Mouse (Mus musculus): ENCODE results near the gene Mettl26. TPM values are rescaled to one million over a fixed set of nuclear protein-coding genes. Genes with fewer than 3 reads are reported as not detected.
A peak's percentile ranks its signal among the peaks of the same experiment; 100 is the strongest.

The Mettl26 gene
- polyA plus RNA-seq (2015; fragmentation: Nextera tagmentation; extraction: Ambion mirVana), result 57.1 and 63.8 TPM in 2 replicates

DNA sequence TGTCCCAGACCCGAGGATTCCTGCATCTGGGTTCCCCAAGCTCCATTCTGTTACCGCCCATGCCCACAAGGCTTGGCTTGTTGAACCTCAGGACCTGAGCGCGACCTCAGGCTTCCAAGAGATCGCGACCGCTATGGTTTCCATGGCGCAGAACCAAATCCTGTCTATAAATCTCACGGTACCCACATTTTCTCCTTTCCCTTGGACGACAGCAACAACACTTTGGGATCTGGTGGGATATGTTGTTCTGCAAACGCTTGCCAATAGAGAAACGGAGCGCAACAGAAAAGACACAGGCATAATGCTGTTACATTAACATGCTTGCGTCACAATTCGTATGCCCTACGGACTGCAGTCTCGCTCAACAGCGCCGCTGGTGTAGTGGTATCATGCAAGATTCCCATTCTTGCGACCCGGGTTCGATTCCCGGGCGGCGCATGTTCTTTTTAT is at the start of gene Mettl26:
Gene Mettl26, plus strand, starts transcription at position 354 of the 450 bp plus-strand sequence.
- Histone ChIP-seq H3K4me1 (ENCODE audit: control insufficient read depth, insufficient read depth, low read length) (peaks cover 16% of the 10 kb centered on the region), H3K27me3 (ENCODE audit: control insufficient read depth, insufficient read depth, low read length) (no peaks in the 10 kb centered on the region), H3K9ac (ENCODE audit: low read length) (peak within 1 kb of the TSS; percentile 85), H3K9me3 (replicated peaks; ENCODE audit: control insufficient read depth, low read length) (no peaks in the 10 kb centered on the region), H3K27ac (ENCODE audit: low read length) (peak within 1 kb of the TSS; percentile 97), H3K36me3 (ENCODE audit: control insufficient read depth, insufficient read depth, low read length) (peaks cover 7% of the 10 kb centered on the region; the same call in 1 of the 2 replicates), H3K4me3 (replicated peaks; ENCODE audit: low read length) (peak within 1 kb of the TSS; percentile 93), H3K4me2 (ENCODE audit: low read depth, low read length) (peak within 1 kb of the TSS; percentile 90)
- WGBS, result under 1% methylated on average over 25 of the region's 25 CpGs
- peak; percentile 84 for ATAC-seq (ENCODE audit: insufficient read depth, low FRiP score)

DNA sequence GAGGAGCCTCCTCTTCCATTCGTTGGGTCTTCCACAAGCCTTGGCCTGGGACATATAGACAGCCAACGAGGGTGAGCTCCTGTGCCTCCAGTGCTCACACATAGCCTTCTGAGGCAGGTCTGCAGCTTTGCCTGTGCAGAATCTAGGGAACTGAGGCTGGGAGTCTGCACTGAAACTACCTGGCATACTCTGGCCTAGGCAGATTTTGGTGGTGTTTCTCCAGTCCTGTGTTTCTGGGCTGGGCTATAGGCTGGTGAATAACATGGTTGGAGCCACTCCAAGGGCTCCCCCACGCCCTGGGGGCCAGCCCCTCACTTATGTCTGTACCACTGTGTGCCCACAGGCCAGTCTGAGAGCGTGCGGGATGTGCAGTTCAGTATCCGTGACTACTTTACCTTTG is 49.6 kb upstream of the Mettl26 start:
- Histone ChIP-seq H3K4me3 (replicated peaks; ENCODE audit: low read length) (no peak overlapping the region), H3K36me3 (ENCODE audit: control insufficient read depth, insufficient read depth, low read length) (peaks cover 12% of the 10 kb centered on the region; the same call in 1 of the 2 replicates), H3K4me1 (ENCODE audit: control insufficient read depth, insufficient read depth, low read length) (peaks cover 27% of the 10 kb centered on the region), H3K9ac (ENCODE audit: low read length) (no peak overlapping the region; the same call in 1 of the 2 replicates), H3K27ac (ENCODE audit: low read length) (no peak overlapping the region), H3K4me2 (ENCODE audit: low read depth, low read length) (no peak overlapping the region), H3K27me3 (ENCODE audit: control insufficient read depth, insufficient read depth, low read length) (peaks cover 3% of the 10 kb centered on the region; the same call in 1 of the 2 replicates), H3K9me3 (replicated peaks; ENCODE audit: control insufficient read depth, low read length) (no peaks in the 10 kb centered on the region)
- no peak for ATAC-seq (ENCODE audit: insufficient read depth, low FRiP score)
- WGBS, result 86% methylated on average over 6 of the region's 6 CpGs

DNA sequence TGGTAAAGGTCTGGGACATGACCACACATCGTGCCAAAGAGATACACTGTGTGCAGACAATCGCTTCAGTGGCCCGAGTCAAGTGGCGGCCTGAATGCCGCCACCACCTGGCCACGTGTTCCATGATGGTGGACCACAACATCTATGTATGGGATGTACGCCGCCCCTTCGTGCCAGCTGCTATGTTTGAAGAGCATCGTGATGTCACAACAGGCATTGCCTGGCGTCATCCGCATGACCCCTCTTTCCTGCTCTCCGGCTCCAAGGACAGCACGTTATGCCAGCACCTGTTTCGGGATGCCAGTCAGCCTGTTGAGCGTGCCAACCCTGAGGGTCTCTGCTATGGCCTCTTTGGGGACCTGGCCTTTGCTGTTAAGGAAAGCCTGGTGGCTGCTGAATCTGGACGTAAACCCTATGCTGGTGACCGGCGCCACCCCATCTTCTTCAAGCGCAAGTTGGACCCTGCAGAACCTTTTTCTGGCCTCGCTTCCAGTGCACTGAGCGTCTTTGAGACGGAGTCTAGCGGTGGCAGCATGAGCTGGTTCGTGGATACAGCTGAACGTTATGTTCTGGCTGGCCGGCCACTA is 48.8 kb upstream of the Mettl26 start:
- Histone ChIP-seq H3K4me3 (replicated peaks; ENCODE audit: low read length) (no peak overlapping the region), H3K4me1 (ENCODE audit: control insufficient read depth, insufficient read depth, low read length) (peaks cover 35% of the 10 kb centered on the region), H3K27ac (ENCODE audit: low read length) (no peak overlapping the region), H3K36me3 (ENCODE audit: control insufficient read depth, insufficient read depth, low read length) (peaks cover 20% of the 10 kb centered on the region), H3K9me3 (replicated peaks; ENCODE audit: control insufficient read depth, low read length) (no peaks in the 10 kb centered on the region), H3K27me3 (ENCODE audit: control insufficient read depth, insufficient read depth, low read length) (peaks cover 3% of the 10 kb centered on the region; the same call in 1 of the 2 replicates), H3K9ac (ENCODE audit: low read length) (no peak overlapping the region), H3K4me2 (ENCODE audit: low read depth, low read length) (no peak overlapping the region)
- 93% methylated on average over 27 of the region's 27 CpGs for WGBS
- ATAC-seq (ENCODE audit: insufficient read depth, low FRiP score), result no peak

DNA sequence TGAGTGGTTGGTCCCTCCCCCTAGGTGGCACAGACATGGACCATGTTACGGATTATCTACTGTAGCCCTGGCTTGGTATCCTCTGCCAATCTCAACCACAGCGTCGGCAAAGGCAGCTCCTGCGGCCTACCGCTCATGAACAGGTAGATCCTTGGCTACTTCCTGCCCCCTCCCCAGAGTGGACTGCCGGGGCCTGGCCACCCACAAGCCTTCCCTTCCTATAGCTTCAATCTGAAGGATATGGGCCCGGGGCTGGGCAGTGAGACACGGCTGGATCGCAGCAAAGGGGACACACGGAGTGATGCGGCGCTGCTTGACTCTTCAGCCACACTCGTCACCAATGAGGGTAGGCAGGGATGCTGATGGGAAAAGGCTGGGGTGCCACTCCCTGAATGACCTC is 47.9 kb upstream of the Mettl26 start:
- Histone ChIP-seq H3K27me3 (ENCODE audit: control insufficient read depth, insufficient read depth, low read length) (0 out of 2 replicates have a peak, but pooled peaks cover 3% of the 10 kb centered on the region), H3K27ac (ENCODE audit: low read length) (no peak overlapping the region), H3K9me3 (replicated peaks; ENCODE audit: control insufficient read depth, low read length) (no peaks in the 10 kb centered on the region), H3K9ac (ENCODE audit: low read length) (no peak overlapping the region), H3K4me3 (replicated peaks; ENCODE audit: low read length) (no peak overlapping the region), H3K36me3 (ENCODE audit: control insufficient read depth, insufficient read depth, low read length) (peaks cover 23% of the 10 kb centered on the region), H3K4me2 (ENCODE audit: low read depth, low read length) (no peak overlapping the region), H3K4me1 (ENCODE audit: control insufficient read depth, insufficient read depth, low read length) (peaks cover 43% of the 10 kb centered on the region)
- 94% methylated on average over 13 of the region's 13 CpGs for WGBS
- ATAC-seq (ENCODE audit: insufficient read depth, low FRiP score), result no peak

DNA sequence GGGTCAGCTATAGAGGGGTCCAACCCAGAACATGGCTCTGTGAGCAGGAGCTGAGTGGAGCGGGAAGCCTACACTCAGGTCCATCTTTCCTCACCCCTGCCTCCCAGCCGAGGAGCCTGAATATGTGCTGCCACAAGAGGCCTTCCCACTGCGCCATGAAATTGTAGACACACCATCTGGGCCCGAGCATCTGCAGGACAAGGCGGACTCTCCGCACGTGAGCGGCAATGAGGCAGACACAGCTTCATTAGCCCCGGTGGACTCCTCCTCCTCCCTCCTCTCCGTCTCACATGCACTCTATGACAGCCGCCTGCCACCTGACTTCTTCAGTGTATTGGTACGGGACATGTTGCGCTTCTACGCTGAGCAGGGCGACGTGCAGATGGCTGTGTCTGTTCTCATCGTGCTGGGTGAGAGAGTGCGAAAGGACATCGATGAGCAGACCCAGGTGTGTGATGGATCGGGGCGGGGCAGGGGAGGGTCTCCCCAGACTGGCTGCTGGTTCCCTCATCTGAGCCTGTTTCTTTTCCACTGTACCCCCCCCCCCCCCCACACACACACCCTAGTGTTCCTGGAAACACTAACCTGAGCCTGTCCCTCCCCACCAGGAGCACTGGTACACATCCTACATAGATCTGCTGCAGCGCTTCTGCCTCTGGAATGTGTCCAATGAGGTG is 47.2 kb upstream of the Mettl26 start:
- Histone ChIP-seq H3K9me3 (replicated peaks; ENCODE audit: control insufficient read depth, low read length) (no peaks in the 10 kb centered on the region), H3K4me1 (ENCODE audit: control insufficient read depth, insufficient read depth, low read length) (peaks cover 44% of the 10 kb centered on the region), H3K36me3 (ENCODE audit: control insufficient read depth, insufficient read depth, low read length) (peaks cover 23% of the 10 kb centered on the region), H3K4me3 (replicated peaks; ENCODE audit: low read length) (no peak overlapping the region), H3K27me3 (ENCODE audit: control insufficient read depth, insufficient read depth, low read length) (no peaks in the 10 kb centered on the region), H3K27ac (ENCODE audit: low read length) (no peak overlapping the region; the same call in 1 of the 2 replicates), H3K9ac (ENCODE audit: low read length) (no peak overlapping the region), H3K4me2 (ENCODE audit: low read depth, low read length) (no peak overlapping the region)
- WGBS, result 91% methylated on average over 22 of the region's 22 CpGs
- no peak for ATAC-seq (ENCODE audit: insufficient read depth, low FRiP score)

DNA sequence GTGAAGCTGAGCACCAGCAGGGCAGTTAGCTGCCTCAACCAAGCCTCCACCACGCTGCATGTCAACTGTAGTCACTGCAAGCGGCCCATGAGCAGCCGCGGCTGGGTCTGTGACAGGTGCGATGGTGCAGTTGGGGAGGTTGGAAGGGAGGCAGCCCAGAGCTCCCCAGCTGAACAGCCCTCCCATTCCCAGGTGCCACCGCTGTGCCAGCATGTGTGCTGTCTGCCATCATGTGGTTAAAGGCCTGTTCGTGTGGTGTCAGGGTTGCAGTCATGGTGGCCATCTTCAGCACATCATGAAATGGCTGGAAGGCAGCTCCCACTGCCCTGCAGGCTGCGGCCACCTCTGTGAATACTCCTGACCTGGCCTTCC is 46.7 kb upstream of the Mettl26 start:
- H3K9me3 ChIP-seq (replicated peaks; ENCODE audit: control insufficient read depth, low read length), result no peaks in the 10 kb centered on the region
- peaks cover 23% of the 10 kb centered on the region for H3K36me3 ChIP-seq (ENCODE audit: control insufficient read depth, insufficient read depth, low read length)
- H3K4me2 ChIP-seq (ENCODE audit: low read depth, low read length), result peak overlapping the region; percentile 91
- peak overlapping the region; percentile 74 for H3K4me3 ChIP-seq (replicated peaks; ENCODE audit: low read length)
- H3K27ac ChIP-seq (ENCODE audit: low read length), result peak overlapping the region; percentile 93
- peaks cover 44% of the 10 kb centered on the region for H3K4me1 ChIP-seq (ENCODE audit: control insufficient read depth, insufficient read depth, low read length)
- ATAC-seq (ENCODE audit: insufficient read depth, low FRiP score), result no peak
- peak overlapping the region; percentile 87 for H3K9ac ChIP-seq (ENCODE audit: low read length)
- WGBS, result 82% methylated on average over 8 of the region's 8 CpGs
- no peaks in the 10 kb centered on the region for H3K27me3 ChIP-seq (ENCODE audit: control insufficient read depth, insufficient read depth, low read length)

DNA sequence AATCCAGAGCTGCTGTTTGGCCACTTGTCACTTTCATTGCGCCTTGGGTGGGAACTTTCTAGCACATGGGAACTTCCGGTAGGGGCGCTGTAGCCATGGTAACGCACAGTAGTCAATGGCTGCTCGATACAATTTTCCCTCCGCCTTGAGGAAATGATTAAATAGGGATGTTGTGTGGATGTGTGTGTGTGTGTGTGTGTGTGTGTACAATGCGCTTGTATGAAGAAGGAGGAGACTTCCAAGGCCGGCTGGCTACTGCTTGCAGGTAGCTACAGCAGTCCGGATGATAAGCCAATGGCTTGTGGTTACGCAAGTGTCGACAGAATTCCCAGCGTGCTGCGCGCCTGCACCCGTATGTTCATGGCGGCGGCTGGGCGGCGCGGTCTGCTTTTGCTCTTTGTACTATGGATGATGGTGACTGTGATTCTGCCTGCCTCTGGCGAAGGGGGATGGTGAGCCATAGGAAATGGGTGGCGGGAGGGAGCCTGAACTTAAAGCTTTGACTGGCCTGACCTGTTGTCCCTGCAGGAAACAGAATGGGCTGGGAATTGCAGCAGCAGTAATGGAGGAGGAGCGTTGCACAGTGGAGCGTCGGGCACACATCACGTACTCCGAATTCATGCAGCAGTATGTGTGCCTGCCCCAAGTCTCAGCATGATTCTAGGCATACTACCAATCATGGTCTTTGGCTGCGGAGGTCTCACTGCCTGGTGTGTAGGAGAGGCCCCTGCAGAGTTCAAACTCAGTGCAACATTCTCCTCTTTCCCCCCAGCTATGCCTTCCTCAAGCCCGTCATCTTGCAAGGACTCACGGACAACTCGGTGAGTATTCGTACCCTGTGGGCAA is 45.9 kb upstream of the Mettl26 start, which contains the start of gene Jmjd8:
Gene Jmjd8, plus strand, starts transcription at position 156 of the 846 bp plus-strand sequence.
- WGBS, result under 1% methylated on average over 32 of the region's 32 CpGs

DNA sequence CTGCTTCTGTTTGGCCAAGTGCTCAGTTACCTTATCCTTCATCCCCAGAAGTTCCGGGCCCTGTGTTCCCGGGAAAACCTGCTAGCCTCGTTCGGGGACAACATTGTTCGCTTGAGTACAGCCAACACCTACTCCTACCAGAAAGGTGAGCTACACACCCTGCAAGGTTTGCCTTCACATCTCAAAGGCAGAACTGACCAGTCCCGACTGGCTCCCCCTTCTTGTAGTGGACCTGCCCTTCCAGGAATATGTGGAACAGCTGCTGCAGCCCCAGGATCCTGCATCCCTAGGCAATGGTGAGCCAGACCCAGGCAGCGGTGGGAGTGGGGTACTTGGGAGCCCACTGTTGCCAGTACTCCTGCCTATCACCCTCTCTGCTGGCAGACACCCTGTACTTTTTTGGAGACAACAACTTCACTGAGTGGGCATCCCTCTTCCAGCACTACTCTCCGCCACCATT is 45.3 kb upstream of the Mettl26 start:
- 28% methylated on average over 8 of the region's 8 CpGs for WGBS

More for the DNA sequence above, 45.9 kb upstream of the Mettl26 start, which contains the start of gene Jmjd8:
- peak within 1 kb of the TSS; percentile 93 for H3K27ac ChIP-seq (ENCODE audit: low read length)
- H3K9ac ChIP-seq (ENCODE audit: low read length), result peak within 1 kb of the TSS; percentile 87
- ATAC-seq (ENCODE audit: insufficient read depth, low FRiP score), result peak; percentile 21; the same call in 1 of the 2 replicates
- H3K4me3 ChIP-seq (replicated peaks; ENCODE audit: low read length), result peak within 1 kb of the TSS; percentile 74
- no peaks in the 10 kb centered on the region for H3K9me3 ChIP-seq (replicated peaks; ENCODE audit: control insufficient read depth, low read length)
- H3K4me2 ChIP-seq (ENCODE audit: low read depth, low read length), result peak within 1 kb of the TSS; percentile 91
- peaks cover 45% of the 10 kb centered on the region for H3K4me1 ChIP-seq (ENCODE audit: control insufficient read depth, insufficient read depth, low read length)
- no peaks in the 10 kb centered on the region for H3K27me3 ChIP-seq (ENCODE audit: control insufficient read depth, insufficient read depth, low read length)
- peaks cover 23% of the 10 kb centered on the region for H3K36me3 ChIP-seq (ENCODE audit: control insufficient read depth, insufficient read depth, low read length)

More for the DNA sequence above, 45.3 kb upstream of the Mettl26 start:
- H3K4me2 ChIP-seq (ENCODE audit: low read depth, low read length), result peak overlapping the region; percentile 91
- H3K4me3 ChIP-seq (replicated peaks; ENCODE audit: low read length), result peak overlapping the region; percentile 74
- peak overlapping the region; percentile 87 for H3K9ac ChIP-seq (ENCODE audit: low read length)
- H3K27me3 ChIP-seq (ENCODE audit: control insufficient read depth, insufficient read depth, low read length), result no peaks in the 10 kb centered on the region
- ATAC-seq (ENCODE audit: insufficient read depth, low FRiP score), result no peak
- peaks cover 23% of the 10 kb centered on the region for H3K36me3 ChIP-seq (ENCODE audit: control insufficient read depth, insufficient read depth, low read length)
- H3K4me1 ChIP-seq (ENCODE audit: control insufficient read depth, insufficient read depth, low read length), result peaks cover 45% of the 10 kb centered on the region
- H3K27ac ChIP-seq (ENCODE audit: low read length), result peak overlapping the region; percentile 93
- no peaks in the 10 kb centered on the region for H3K9me3 ChIP-seq (replicated peaks; ENCODE audit: control insufficient read depth, low read length)

All from stomach, embryonic 16.5 days (tissue).